Comparison of ENCODE assay signal across 8 mouse cellular contexts in genomic region chr3:142282706-142283105, GRCm38 (mm10).
DNase-seq lines count a peak whose midpoint lies in the region; ATAC-seq and TF ChIP-seq lines count a peak whose summit lies in the region.

No protein-coding gene starts in this region.

- no peaks in the 10 kb centered on the region for H3K9me3 ChIP-seq in ES-E14 (ENCODE audit: control insufficient read depth, insufficient read depth, low read depth, low read length)
- no peaks in the 10 kb centered on the region for H3K9me3 ChIP-seq in forebrain, embryonic 11.5 days (ENCODE audit: control insufficient read depth, low read length)
- no peaks in the 10 kb centered on the region for H3K9me3 ChIP-seq in lung, embryonic 14.5 days (ENCODE audit: low read depth, low read length)

- H3K4me2 ChIP-seq in forebrain, embryonic 11.5 days (ENCODE audit: low read depth, low read length, severe bottlenecking): no peak overlapping the region
- peak overlapping the region; percentile 46 for H3K4me2 ChIP-seq in lung, embryonic 14.5 days

- H3K9ac ChIP-seq in ES-E14 (ENCODE audit: insufficient read depth, low read depth, low read length, poor library complexity, severe bottlenecking): no peak overlapping the region
- no peak overlapping the region for H3K9ac ChIP-seq in forebrain, embryonic 11.5 days (ENCODE audit: low read length)
- no peak overlapping the region; the same call in 1 of the 2 replicates for H3K9ac ChIP-seq in lung, embryonic 14.5 days

- no peak overlapping the region for H3K4me3 ChIP-seq in ES-E14 (ENCODE audit: insufficient read depth in 1 of 2, low read depth in 1 of 2, low read length in 2 of 2, poor library complexity in 1 of 2, severe bottlenecking in 1 of 2)
- no peak overlapping the region for H3K4me3 ChIP-seq in forebrain, embryonic 11.5 days (ENCODE audit: low read depth, low read length)
- H3K4me3 ChIP-seq in lung, embryonic 14.5 days (ENCODE audit: low read depth, low read length): peak overlapping the region; percentile 22; the same call in 1 of the 2 replicates

- in situ Hi-C loops in ES-E14 (cut with MboI; ENCODE audit: low sequenced_read_pairs in 2 of 2, unreplicated experiment in 2 of 2): no loop called here

- peak; percentile 73 for ATAC-seq in forebrain, embryonic 11.5 days (replicated peaks; ENCODE audit: low FRiP score)
- ATAC-seq in hematopoietic stem cell, adult 5-6 weeks (replicated peaks in 1 of 2; ENCODE audit: insufficient read depth in 1 of 2, low FRiP score in 2 of 2, low TSS enrichment in 1 of 2, low read depth in 1 of 2, poor library complexity in 2 of 2, severe bottlenecking in 2 of 2): peak; percentile 81 to 83
- peak; percentile 80 for ATAC-seq in lung, embryonic 14.5 days (ENCODE audit: insufficient read depth)
- peak; percentile 87 for ATAC-seq in neutrophil, adult 5-6 weeks (ENCODE audit: extremely low read depth, insufficient number of reproducible peaks, low FRiP score, poor library complexity, severe bottlenecking)

- H3K27me3 ChIP-seq in forebrain, embryonic 11.5 days (ENCODE audit: control insufficient read depth, insufficient read depth, low read length): no peaks in the 10 kb centered on the region
- H3K27me3 ChIP-seq in lung, embryonic 14.5 days (ENCODE audit: insufficient read depth, low read length): no peaks in the 10 kb centered on the region

- peak; percentile 26 for DNase-seq in ES-E14 (ENCODE audit: low read depth, low spot score)
- DNase-seq in c-Kit-positive CD71-positive TER-119-negative erythroid progenitor cells, embryonic 14.5 days (ENCODE audit: low read depth): peak; percentile 51
- peak; percentile 63 for DNase-seq in forebrain, embryonic 11.5 days (ENCODE audit: low spot score)
- peak; percentile 58 for DNase-seq in layer of hippocampus, adult 9-10 months (ENCODE audit: low spot score)
- peak; percentile 84 for DNase-seq in lung, embryonic 14.5 days
- DNase-seq in thymus, postnatal 10 days (ENCODE audit: low spot score in 2 of 2): peak; percentile 8 to 50

- no peak overlapping the region for H3K27ac ChIP-seq in ES-E14 (ENCODE audit: insufficient read depth, low read depth, low read length, poor library complexity, severe bottlenecking)
- no peak overlapping the region for H3K27ac ChIP-seq in forebrain, embryonic 11.5 days (ENCODE audit: low read depth, low read length)
- H3K27ac ChIP-seq in lung, embryonic 14.5 days (ENCODE audit: low read depth): no peak overlapping the region

- H3K36me3 ChIP-seq in ES-E14 (ENCODE audit: control insufficient read depth, insufficient read depth, low read length, poor library complexity, severe bottlenecking): no peaks in the 10 kb centered on the region
- H3K36me3 ChIP-seq in forebrain, embryonic 11.5 days (ENCODE audit: control insufficient read depth, insufficient read depth, low read length): no peaks in the 10 kb centered on the region
- no peaks in the 10 kb centered on the region for H3K36me3 ChIP-seq in lung, embryonic 14.5 days (ENCODE audit: insufficient read depth)

- H3K4me1 ChIP-seq in ES-E14 (ENCODE audit: control insufficient read depth in 2 of 2, insufficient read depth in 2 of 2, low read length in 2 of 2, poor library complexity in 1 of 2): no peaks in the 10 kb centered on the region; a peak in 1 of 4 replicates
- H3K4me1 ChIP-seq in forebrain, embryonic 11.5 days (replicated peaks; ENCODE audit: control insufficient read depth, insufficient read depth, low read length): no peaks in the 10 kb centered on the region
- no peaks in the 10 kb centered on the region for H3K4me1 ChIP-seq in lung, embryonic 14.5 days (ENCODE audit: insufficient read depth)

- WGBS in forebrain, embryonic 11.5 days: 50% methylated on average over 9 of the region's 9 CpGs
- 42% methylated on average over 9 of the region's 9 CpGs for WGBS in lung, embryonic 14.5 days

- peak; percentile 76 for TF ChIP-seq CTCF in lung, embryonic 14.5 days (IDR thresholded peaks at IDR 0.05; ENCODE audit: low read depth)

TF ChIP-seq in ES-E14, 5 proteins besides CTCF, POLR2A, EP300 and RAD21:
- TF ChIP-seq ZC3H11A (IDR thresholded peaks at IDR 0.05; ENCODE audit: borderline replicate concordance, low read depth, low read length) (peak; percentile 33; the same call in 1 of the 2 replicates), CHD2 (IDR thresholded peaks at IDR 0.05; ENCODE audit: low read depth, low read length) (no peak), HCFC1 (IDR thresholded peaks at IDR 0.05; ENCODE audit: borderline replicate concordance, insufficient read depth, low read length) (no peak)

Comparison
In these comparisons a context has a peak if more than half of its experiments do, and no peak if none do; other contexts are left out.
1. DNase-seq: peak in every context shown above with its lines; median percentile 84 in lung, embryonic 14.5 days; 63 in forebrain, embryonic 11.5 days; 58 in layer of hippocampus, adult 9-10 months; 51 in c-Kit-positive CD71-positive TER-119-negative erythroid progenitor cells, embryonic 14.5 days; 29 in thymus, postnatal 10 days; 26 in ES-E14.